Mouse (Mus musculus) erythroblast, embryonic 14.5 days (primary cell): ENCODE data around the gene Aldh1a1.

Experiments
- GATA1 ChIP-seq: IDR thresholded peaks from 2 replicates; pipeline ENCODE4 v1.6.1; 2012; ENCODE audit warnings: low read length, inconsistent platforms, mixed read lengths
- TAL1 ChIP-seq: IDR thresholded peaks from 3 replicates; pipeline ENCODE4 v1.6.1; 2012; ENCODE audit warnings: low read length, inconsistent platforms, mixed read lengths

DNA sequence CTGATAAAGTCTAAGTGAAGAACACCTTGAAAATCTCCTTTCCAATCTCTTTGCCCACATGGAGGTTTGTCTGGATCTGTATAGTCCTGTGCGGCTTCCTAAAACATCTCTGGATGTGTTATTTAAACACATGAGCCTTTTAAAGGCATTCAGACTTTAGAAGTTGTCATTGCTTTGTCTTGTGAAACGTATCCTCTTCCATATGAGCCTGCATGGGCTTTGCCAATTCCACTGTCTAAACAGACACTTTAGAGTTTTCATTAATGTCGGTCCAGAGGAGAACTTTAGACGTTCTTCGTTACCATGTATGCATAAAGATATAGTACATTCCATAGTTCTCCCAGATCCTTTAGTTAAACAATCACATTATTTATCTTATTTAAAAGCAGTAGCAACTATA is 84.9 kb downstream of the Aldh1a1 start:
- TF ChIP-seq TAL1 (no peak), GATA1 (no peak)
